Mouse (Mus musculus) left cerebral cortex, postnatal 14 days (tissue): Measurements from ENCODE around the gene Dock8. TPM values are rescaled to one million over a fixed set of nuclear protein-coding genes. Genes with fewer than 3 reads are reported as not detected.

Experiments
- DNase-seq, 2 experiments: peaks; one replicate each; pipeline ENCODE4 v3.0.0; 2021 to 2022; ENCODE audit warnings: low spot score in 2 of 2, mixed read lengths in 1 of 2
- intact Hi-C: fragments of 180-260 bp; cut with DNase I; formaldehyde crosslinking; loops from one replicate; pipeline ENCODE4 v1.15.1; 2025
- total RNA-seq, 2 experiments: library from RNA; stranded (reverse); gene quantifications; 2 replicates each; pipeline ENCODE4 v1.2.3; 2021

The Dock8 gene
- total RNA-seq, 2 experiments from 2014 or later, result 2.7 to 5.1 TPM

DNA sequence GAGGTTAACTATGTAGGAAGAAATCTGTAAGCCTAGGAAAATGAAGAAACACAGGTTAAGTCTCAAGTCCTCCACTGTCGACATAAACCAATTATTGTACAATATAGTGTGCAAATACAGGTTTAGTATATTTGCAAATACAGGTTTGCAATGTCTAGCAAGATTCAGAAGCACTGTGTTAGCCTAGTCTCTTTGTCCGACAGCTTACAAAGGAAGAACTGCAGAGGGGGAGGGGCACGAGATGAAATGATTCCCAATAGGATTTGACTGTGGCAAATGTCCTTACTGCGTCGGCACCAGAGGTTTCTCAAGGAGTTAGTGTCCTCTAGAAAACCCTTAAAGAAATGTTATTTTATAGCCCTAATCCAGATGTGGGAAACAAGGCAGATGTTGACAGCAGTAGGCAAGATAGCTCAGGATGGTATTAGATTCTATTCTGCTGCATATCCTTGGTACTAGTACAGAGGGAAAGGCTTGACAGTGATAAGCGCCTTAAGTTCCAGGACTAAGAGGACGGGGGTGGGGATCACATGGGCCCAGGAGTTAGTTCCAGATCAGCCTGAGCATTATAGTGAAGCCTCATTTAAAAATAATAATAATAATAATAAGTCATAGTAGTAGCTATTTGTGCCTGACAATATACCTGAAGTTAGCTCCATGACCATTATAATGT, 155.3 kb downstream of the Dock8 start:
- DNase-seq, result no peak
- intact Hi-C loops, result no loop called here

DNA sequence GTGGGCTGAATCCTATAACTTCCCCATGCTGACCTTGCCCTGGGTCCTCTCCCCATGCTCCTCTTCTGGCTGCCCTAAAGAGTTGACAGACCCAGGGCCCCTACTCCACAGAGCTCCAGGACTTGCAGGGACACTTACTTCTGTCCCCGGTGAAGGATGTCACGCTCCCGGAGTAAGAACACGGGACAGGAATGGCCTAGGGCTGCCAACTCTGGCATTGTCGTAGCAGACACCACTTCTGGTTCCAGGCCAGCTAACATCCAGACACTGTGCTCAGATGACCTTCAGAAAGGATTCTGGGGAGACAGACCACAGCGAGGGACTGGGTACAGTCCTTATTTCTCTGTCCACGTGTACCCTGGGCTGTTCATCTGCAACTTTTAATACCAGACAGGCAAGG, 155.9 kb downstream of the Dock8 start:
- intact Hi-C loops, result no loop called here
- DNase-seq, result no peak

DNA sequence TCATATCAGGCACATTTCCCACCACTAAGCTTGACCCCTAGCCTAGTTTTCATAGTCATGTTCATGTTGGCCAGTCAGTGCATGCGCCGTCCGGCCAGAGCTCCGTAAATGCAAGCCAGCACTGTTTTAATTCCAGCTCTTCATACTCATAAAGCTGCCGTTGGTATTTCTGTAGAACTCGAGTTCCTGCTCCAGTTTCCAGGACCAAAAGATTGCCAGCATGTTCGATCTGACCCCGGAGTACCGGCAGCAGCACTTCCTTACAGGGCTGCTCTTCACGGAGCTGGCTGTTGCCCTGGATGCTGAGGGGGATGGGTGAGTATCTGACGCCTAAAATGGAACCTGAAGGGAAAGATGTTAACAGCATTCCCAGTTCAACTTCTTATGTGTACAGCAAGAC, 156.4 kb downstream of the Dock8 start:
- intact Hi-C loops, result no loop called here
- DNase-seq, result no peak

DNA sequence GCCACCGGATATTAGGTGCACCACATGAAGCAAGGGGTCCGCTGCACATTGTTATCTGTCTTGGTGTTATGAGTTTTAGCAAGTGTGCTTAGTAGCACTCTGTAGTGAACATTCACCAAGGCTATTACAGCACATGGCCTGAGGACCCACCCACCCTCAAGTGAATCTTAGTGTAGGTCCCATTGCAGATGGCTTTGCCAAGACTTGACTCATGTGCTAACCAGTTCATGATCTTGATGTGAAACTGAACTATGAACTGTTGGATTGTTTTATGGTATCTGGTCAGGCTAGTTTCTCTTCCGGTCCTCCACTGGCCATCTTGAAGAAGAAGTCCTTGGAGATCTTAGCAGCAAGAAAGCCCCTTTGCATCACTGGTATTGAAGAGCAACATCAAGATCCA, 162.9 kb downstream of the Dock8 start:
- no peak for DNase-seq
- intact Hi-C loops, result no loop called here

DNA sequence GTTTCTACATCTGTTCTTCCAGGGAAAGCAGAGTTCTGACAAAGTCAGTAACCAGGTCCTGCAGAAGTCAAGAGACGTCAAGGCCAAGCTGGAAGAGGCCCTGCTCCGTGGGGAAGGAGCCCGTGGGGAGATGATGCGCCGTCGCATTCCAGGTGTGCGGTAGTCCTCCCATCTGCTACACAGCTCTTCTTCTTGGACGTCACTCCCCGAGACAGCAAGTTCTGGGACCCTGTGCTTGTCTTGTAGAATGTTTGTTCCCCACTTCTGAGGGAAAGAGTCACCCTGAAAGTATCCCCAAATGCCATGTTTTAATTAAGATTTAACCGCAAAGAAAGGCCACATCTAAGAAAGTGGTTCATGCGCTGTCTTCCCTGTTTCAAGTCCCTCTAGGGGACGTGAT, 164.1 kb downstream of the Dock8 start:
- intact Hi-C loops, result no loop called here
- DNase-seq, result no peak

DNA sequence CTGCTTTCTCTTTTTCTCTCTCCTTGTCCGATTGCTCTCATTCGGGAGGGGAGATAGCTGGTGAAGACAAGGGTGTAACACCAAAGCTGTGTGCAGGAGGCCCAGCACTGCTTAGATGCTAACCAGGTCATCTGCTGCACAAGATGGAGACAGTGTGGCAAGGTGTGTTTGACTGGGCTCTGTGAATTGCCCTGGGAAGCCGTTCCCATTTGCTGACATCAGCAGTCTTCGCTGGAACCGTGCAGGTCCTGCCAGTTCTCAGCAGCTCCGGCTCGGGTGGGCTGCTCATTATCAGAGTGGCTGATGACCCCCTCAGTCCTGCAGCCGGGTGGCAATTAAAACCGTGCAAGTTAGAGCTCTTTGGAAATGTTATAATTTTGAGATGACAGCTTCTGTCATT, 167.1 kb downstream of the Dock8 start:
- DNase-seq, result no peak

DNA sequence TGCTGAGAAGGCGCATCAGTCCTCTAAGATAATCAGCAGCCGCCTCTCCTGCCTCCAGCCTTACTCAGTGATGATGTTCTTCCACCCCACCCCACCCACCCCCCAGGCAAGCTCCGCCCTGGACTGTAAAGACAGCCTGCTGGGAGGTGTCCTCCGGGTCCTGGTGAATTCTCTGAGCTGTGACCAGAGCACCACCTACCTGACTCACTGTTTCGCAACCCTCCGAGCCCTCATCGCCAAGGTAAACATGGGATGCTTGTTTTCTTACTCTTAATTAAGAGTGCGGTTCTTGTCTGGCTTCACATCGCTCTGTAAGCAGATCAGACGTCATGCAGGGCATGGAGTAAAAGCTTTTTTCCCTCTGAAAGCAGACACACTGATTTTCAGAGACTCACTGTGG, 172.1 kb downstream of the Dock8 start:
- no peak for DNase-seq
- intact Hi-C loops, result no loop called here

More for the DNA sequence above, 167.1 kb downstream of the Dock8 start:
- intact Hi-C loops, result no loop called here

DNA sequence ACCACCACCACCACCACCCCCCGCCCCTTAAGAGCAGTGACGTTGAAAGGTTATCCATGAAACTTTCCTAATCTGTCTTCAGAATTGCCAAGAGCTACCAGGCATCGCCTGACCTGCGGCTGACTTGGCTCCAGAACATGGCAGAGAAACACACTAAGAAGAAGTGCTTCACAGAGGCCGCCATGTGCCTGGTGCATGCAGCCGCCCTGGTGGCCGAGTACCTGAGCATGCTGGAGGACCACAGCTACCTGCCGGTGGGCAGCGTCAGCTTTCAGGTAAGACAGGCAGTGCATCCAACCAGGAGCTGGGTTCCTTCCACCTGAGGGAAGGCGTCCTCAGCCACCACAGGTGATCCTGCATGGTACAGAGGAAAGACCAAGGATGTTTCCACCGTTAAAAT, 177.4 kb downstream of the Dock8 start:
- intact Hi-C loops, result no loop called here
- no peak for DNase-seq

DNA sequence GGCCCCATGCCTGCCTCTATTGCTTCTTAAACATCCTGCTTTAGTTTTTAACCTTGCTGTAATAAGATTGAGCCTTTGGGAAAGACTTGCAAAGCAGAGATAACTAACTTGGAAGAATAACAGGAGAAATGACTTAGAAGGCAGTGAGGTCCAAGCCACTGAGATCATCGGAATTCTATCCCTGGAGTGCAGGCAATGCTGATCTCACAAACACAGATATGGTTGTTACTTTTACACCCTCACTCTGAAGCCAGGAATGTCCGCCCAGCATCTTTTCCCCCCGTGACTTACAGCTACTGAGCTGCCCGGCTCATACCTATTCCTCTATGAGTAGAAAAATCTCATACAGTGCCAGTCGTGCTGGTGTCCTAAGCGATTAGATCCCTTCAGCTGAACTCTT, 180.7 kb downstream of the Dock8 start:
- no peak for DNase-seq
- intact Hi-C loops, result no loop called here

DNA sequence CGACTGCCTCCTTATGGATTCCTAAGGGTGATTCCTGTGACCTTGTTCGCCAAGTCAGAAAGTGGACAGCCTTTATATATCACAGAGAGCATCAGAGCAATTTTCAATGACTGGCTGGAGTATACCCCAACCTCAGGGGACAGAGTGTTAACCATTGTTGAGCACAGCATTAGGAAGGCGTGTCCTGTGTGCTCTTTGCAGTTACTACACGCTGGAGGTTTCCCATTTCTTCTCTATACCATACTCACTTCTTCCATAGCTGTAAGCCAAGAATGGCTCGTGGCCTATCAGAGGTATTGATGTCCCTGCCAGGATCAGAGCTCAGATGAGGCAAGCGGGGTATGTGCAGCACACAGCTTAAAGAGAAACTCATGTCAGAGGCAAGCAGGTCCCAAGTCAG, 181.2 kb downstream of the Dock8 start:
- no peak for DNase-seq
- intact Hi-C loops, result no loop called here

DNA sequence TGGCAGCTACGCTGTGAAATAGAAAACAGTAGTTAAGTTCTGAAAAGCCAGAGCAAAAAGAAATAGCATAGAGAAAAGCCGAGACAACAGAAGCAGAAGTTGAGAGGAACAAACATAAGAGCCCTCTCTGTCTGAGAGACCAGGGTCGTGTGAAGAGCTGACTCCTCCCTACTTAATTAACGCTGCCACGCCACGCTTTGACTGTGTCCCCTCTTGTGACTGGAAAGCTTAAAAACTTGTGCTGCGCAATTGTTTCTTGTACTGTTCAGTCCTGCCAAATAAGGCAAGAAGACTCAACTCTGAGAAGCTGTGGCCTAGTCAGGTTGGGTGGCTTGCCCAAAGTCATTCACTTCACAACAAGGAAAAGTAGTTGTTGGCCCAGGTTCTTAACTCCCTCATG, 184.7 kb downstream of the Dock8 start:
- intact Hi-C loops, result no loop called here
- no peak for DNase-seq

DNA sequence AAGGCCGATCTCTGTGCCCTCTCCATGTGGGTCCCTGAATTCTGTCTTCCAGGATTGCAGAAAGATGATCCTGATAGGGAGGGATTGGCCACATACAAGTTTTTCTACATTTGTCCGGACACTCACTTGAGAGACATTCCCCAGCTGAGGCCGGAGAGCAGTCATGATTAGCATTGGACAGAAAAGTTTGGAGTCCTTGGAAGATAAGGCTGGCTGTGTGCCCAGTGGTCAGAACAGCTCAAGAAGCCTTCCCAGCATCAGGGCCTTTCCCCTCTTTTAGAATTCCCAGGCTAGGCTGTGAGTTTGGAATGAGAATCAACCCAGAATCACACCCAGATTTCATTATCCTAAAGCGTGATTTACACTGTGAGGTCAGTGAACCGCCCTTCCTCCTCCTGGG, 187.0 kb downstream of the Dock8 start:
- intact Hi-C loops, result no loop called here

DNA sequence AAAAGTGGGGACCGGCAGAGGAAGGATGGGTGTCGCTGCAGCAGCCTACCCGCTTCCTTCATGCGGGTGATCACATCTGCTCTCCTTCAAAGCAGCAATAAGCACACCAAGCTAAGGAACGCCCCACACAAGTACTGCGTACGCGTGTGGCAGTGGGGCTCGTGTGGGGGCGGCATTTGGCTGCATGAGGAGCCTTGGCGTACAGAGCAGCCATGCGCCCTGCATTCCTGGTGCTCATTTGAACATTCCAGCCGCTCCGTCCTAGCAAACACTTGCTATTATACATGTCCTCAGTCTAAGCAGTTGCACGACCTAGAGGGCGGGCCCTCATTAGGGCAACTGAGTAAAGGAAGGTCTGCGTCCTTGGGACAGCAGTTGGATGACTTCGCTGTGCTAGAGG, 188.3 kb downstream of the Dock8 start:
- no peak for DNase-seq

More for the DNA sequence above, 187.0 kb downstream of the Dock8 start:
- DNase-seq, result no peak

DNA sequence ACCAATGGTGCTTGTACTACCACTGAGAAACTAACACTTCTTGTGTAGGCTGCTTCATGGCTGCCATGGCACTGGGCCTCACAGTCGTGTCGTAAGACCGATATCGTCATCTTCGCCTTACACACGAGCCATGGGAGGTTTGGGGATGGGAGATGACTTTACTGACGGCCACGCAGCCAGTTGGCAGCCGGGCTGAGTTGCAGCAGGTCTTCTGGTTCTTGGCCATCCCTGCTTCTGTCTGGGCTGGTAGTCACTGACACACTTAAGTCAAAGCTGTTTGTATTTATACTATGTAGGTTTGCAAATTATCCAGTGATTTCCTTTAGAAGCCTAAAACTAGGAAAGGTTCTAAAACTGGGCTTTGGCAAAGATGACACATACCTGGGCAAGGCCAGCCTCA, 194.4 kb downstream of the Dock8 start:
- intact Hi-C loops, result no loop called here
- DNase-seq, result no peak

More for the DNA sequence above, 188.3 kb downstream of the Dock8 start:
- intact Hi-C loops, result no loop called here

DNA sequence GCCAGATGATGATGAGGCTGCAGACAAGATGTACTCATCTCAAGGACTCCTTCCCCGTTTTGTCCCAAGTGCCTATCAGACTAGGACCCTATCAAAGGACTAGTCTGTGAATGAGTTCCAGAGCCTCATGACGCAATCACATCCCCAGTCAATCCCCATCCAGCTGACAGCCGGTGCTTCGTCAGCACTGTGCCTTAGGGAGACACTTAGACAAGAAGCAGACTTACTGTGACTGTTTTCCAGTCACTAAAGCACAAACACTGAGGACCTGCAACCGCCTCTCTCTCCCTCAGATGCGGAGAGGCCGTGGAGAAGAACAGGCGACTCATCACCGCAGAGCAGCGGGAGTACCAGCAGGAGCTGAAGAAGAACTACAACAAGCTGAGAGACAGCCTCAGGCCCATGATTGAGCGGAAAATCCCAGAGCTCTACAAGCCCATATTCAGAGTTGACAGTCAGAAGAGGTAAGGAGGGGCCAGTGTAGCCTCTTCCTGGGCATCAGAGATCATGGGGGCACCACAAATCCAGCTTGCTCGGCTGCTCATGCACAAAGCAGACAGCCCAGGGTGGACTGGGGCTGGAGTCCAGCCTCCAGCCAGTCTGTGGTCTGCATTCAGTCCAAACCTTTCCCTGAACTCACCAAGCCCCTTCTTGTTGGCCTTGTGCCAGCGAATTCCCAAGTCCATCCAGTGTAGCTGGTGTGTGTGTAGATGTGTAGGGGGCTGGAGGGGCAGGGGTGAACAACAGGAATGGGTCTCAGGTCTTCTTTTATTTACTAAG, 200.9 kb downstream of the Dock8 start:
- DNase-seq, result no peak
- intact Hi-C loops, result no loop called here

DNA sequence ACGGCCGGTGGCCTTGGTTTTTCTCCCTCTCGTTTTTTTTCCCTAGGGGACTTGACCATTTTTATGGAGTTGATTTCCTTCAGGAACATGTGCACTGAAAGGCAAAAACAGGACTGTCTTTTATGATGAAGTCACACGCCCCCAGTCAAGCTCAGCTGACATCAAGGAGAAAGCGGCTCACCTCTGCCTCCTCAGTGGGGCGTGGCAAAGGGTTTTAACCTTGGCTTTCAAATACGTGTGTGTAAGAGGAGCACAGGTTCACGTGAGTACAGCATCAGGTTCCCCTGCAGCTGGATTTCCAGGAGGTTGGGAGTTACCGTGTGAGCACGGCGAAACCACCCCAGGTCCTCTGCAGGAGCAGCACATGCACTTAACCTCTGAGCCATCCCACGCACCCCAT, 203.7 kb downstream of the Dock8 start:
- intact Hi-C loops, result no loop called here
- no peak for DNase-seq

DNA sequence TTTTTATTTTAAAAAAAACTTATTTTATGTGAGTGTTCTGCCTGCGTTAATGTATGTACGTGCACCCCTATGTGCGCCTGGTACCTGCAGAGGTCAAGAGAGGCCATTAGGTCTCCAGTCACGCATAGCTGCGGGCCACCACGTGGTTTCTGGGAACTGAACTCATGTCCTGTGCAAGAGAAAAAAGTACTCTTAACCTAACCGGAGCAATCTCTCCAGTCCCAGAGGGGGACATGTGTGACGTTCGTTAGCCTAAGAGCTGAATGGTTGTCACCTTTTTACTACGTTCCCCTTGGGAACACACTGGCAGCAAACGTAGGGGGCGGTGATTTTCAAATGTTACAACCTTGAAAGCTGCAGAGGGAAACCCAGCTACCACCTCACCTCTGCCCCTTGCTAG, 207.6 kb downstream of the Dock8 start:
- intact Hi-C loops, result no loop called here
- DNase-seq, result no peak

DNA sequence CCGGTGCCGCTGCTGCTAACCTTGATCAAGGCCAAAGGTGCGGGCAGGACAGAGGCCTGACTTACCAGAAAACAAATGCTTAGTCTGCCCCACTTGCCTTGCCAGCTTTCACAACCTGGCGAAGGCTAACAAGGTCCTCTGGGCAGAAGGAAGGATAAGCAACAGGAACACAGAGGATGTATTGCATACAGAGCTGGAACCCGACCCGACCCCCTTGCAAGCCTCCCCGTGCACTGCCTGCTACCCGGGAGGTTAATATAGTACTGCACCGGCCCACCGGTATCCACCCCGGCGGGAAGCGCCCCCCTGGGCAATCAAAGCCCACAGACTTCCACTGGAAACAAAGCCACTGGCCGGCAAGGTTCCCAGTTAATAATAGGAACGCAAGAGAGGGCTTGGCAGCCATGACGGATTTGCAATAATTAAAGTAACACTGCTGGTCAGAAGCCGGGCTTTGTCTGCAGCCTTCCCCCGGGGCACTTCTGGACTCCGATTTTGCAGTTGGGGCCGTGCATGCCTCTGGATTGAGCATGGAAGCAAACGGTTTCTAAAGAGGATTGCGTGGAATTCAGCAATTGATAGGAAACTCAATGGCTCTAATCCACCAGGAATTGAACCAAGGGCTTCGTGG, 208.5 kb downstream of the Dock8 start:
- intact Hi-C loops, result no loop called here
- DNase-seq, result no peak

DNA sequence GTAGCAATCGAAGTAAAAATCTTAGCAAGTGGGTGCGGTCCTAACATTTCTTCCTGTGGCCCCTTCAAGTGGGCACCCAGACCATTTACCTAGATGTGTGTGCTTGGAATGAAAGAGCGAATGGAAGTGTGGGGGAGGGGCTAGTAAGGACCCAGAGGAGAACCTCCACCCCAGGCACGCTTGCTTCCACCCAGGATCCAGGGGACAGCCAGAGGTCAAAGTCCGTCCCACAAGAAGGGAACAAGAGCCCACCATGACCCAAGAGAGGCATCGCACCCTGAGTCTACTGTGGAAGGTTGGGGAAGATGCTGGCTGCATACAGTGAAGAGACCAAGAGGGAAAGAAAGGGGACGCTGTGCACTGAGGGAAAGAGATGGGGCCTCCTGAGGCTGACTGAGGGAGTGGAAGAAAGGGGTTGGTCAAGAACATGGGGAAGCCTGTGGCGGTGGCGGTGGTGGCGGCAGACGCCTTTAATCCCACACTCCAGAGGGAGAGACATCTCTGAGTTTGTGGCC, 209.3 kb downstream of the Dock8 start:
- no peak for DNase-seq

DNA sequence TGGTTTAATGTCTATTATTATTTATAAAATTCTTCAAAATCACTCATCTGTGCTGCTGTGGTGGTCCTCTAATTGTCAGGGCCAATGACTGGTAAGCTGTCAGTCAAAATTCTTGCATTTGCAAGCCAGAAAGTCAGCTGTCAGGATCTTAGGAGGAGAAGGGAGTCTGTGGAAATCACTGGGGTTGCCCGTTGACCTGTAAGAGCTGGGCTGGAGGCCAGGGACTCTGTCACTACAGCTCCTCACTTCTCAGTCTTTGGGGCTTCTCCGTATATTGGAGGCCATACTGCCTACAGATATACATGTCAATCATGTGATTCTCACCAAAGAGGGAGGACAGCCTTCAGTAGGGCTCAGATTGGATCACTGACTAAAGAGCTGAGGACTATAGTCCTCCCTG, 221.3 kb downstream of the Dock8 start:
- intact Hi-C loops, result no loop called here

More for the DNA sequence above, 209.3 kb downstream of the Dock8 start:
- intact Hi-C loops, result no loop called here

More for the DNA sequence above, 221.3 kb downstream of the Dock8 start:
- DNase-seq, result no peak
